Mouse (Mus musculus) olfactory bulb, adult 2 months (tissue): ENCODE measurements at regions not wholly inside any gene's neighbourhood (a gene's known extent, or its start where the extent isn't known, plus 50 kb on each side); places are given as distances from the start of the nearest gene placed in this dataset.

ENCODE experiments used
- CTCF ChIP-seq: fragments of 200-500 bp; IDR thresholded peaks from 2 replicates; pipeline ENCODE4 v1.5.1; 2012; ENCODE audit warnings: low read depth, mild to moderate bottlenecking, low read length, moderate library complexity; ENCODE audit not compliant: insufficient read depth
- POLR2A ChIP-seq: fragments of 200-500 bp; IDR thresholded peaks from 2 replicates; pipeline ENCODE4 v1.6.1; 2012; ENCODE audit warnings: mild to moderate bottlenecking, low read depth, low read length, moderate library complexity; ENCODE audit not compliant: insufficient read depth

DNA sequence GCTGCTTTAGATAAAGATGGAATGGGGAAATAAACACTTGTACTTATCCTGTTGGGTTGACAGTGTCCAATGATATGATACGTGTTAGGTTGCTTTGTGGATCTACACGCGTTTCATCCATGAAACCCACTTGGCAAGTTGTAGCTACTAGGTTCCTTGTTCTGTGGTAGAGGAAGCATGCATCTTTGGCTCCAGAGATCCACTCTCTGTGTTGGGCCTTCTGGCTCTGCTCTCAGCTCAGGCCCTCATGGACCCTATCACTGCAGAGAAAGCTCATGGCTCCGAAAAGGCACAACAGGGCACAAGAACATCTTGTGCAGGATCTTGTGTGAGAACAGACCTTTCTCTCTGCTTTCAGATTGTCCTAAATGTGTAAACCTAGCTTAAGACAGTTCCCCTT, 122.3 kb downstream of the Enc1 start:
- no peak for TF ChIP-seq CTCF
- TF ChIP-seq POLR2A, result no peak
